Mouse (Mus musculus): ENCODE measurements at regions not wholly inside any gene's neighbourhood (a gene's known extent, or its start where the extent isn't known, plus 50 kb on each side); places are given as distances from the start of the nearest gene placed in this dataset.

GRCm38 (mm10) chr10:37375648-37376047 lies 236.9 kb upstream of the Marcks start:
- Histone ChIP-seq H3K36me3 (ENCODE audit: control insufficient read depth, insufficient read depth, low read length, poor library complexity, severe bottlenecking) (no peaks in the 10 kb centered on the region), H3K27me3 (ENCODE audit: control insufficient read depth, insufficient read depth, low read length, poor library complexity, severe bottlenecking) (no peaks in the 10 kb centered on the region), H3K4me3 (ENCODE audit: low read depth, low read length) (no peak overlapping the region), H3K4me1 (ENCODE audit: control insufficient read depth, insufficient read depth, low read length) (no peaks in the 10 kb centered on the region), H3K9me3 (replicated peaks; ENCODE audit: control insufficient read depth, insufficient read depth, low read length, poor library complexity, severe bottlenecking) (no peaks in the 10 kb centered on the region), H3K9ac (ENCODE audit: low read depth, poor library complexity, severe bottlenecking) (no peak overlapping the region), H3K27ac (ENCODE audit: insufficient read depth, low read length) (no peak overlapping the region)
- TF ChIP-seq POLR2A (IDR thresholded peaks at IDR 0.05; ENCODE audit: insufficient read depth, low read length) = no peak
- no peak for TF ChIP-seq CTCF (IDR thresholded peaks at IDR 0.05; ENCODE audit: low read depth, low read length)
- no peak for TF ChIP-seq EP300 (IDR thresholded peaks at IDR 0.05; ENCODE audit: insufficient read depth, low read depth, low read length)

- Histone ChIP-seq H3K9me3 (replicated peaks; ENCODE audit: control insufficient read depth, insufficient read depth, low read length, poor library complexity, severe bottlenecking) (no peaks in the 10 kb centered on the region), H3K27me3 (ENCODE audit: control insufficient read depth, insufficient read depth, low read length, poor library complexity, severe bottlenecking) (no peaks in the 10 kb centered on the region), H3K9ac (ENCODE audit: low read depth, poor library complexity, severe bottlenecking) (no peak overlapping the region), H3K27ac (ENCODE audit: insufficient read depth, low read length) (no peak overlapping the region), H3K4me3 (ENCODE audit: low read depth, low read length) (no peak overlapping the region), H3K4me1 (ENCODE audit: control insufficient read depth, insufficient read depth, low read length) (no peaks in the 10 kb centered on the region), H3K36me3 (ENCODE audit: control insufficient read depth, insufficient read depth, low read length, poor library complexity, severe bottlenecking) (no peaks in the 10 kb centered on the region)
- no peak for TF ChIP-seq EP300 (IDR thresholded peaks at IDR 0.05; ENCODE audit: insufficient read depth, low read depth, low read length)
- TF ChIP-seq CTCF (IDR thresholded peaks at IDR 0.05; ENCODE audit: low read depth, low read length) = no peak
- TF ChIP-seq POLR2A (IDR thresholded peaks at IDR 0.05; ENCODE audit: insufficient read depth, low read length) = no peak
Observed at GRCm38 (mm10) chr10:37368997-37369679, 230.4 kb upstream of the Marcks start.

GRCm38 (mm10) chr10:37367796-37368195 lies 229.1 kb upstream of the Marcks start:
- Histone ChIP-seq H3K36me3 (ENCODE audit: control insufficient read depth, insufficient read depth, low read length, poor library complexity, severe bottlenecking) (no peaks in the 10 kb centered on the region), H3K27ac (ENCODE audit: insufficient read depth, low read length) (no peak overlapping the region), H3K4me1 (ENCODE audit: control insufficient read depth, insufficient read depth, low read length) (no peaks in the 10 kb centered on the region), H3K9me3 (replicated peaks; ENCODE audit: control insufficient read depth, insufficient read depth, low read length, poor library complexity, severe bottlenecking) (no peaks in the 10 kb centered on the region), H3K4me3 (ENCODE audit: low read depth, low read length) (no peak overlapping the region), H3K27me3 (ENCODE audit: control insufficient read depth, insufficient read depth, low read length, poor library complexity, severe bottlenecking) (no peaks in the 10 kb centered on the region), H3K9ac (ENCODE audit: low read depth, poor library complexity, severe bottlenecking) (no peak overlapping the region)
- no peak for TF ChIP-seq CTCF (IDR thresholded peaks at IDR 0.05; ENCODE audit: low read depth, low read length)
- TF ChIP-seq POLR2A (IDR thresholded peaks at IDR 0.05; ENCODE audit: insufficient read depth, low read length) = no peak
- no peak for TF ChIP-seq EP300 (IDR thresholded peaks at IDR 0.05; ENCODE audit: insufficient read depth, low read depth, low read length)

- Histone ChIP-seq H3K36me3 (ENCODE audit: control insufficient read depth, insufficient read depth, low read length, poor library complexity, severe bottlenecking) (no peaks in the 10 kb centered on the region), H3K9me3 (replicated peaks; ENCODE audit: control insufficient read depth, insufficient read depth, low read length, poor library complexity, severe bottlenecking) (no peaks in the 10 kb centered on the region), H3K4me3 (ENCODE audit: low read depth, low read length) (no peak overlapping the region), H3K9ac (ENCODE audit: low read depth, poor library complexity, severe bottlenecking) (no peak overlapping the region), H3K4me1 (ENCODE audit: control insufficient read depth, insufficient read depth, low read length) (no peaks in the 10 kb centered on the region), H3K27me3 (ENCODE audit: control insufficient read depth, insufficient read depth, low read length, poor library complexity, severe bottlenecking) (no peaks in the 10 kb centered on the region), H3K27ac (ENCODE audit: insufficient read depth, low read length) (no peak overlapping the region)
- TF ChIP-seq POLR2A (IDR thresholded peaks at IDR 0.05; ENCODE audit: insufficient read depth, low read length) (no peak), CTCF (IDR thresholded peaks at IDR 0.05; ENCODE audit: low read depth, low read length) (no peak), EP300 (IDR thresholded peaks at IDR 0.05; ENCODE audit: insufficient read depth, low read depth, low read length) (no peak)
Observed at GRCm38 (mm10) chr10:37364506-37364905, 225.8 kb upstream of the Marcks start.

- no peaks in the 10 kb centered on the region for H3K27me3 ChIP-seq (ENCODE audit: control insufficient read depth, insufficient read depth, low read length, poor library complexity, severe bottlenecking)
- H3K4me1 ChIP-seq (ENCODE audit: control insufficient read depth, insufficient read depth, low read length) = no peaks in the 10 kb centered on the region
Observed at GRCm38 (mm10) chr10:37360985-37361384, 222.3 kb upstream of the Marcks start.

GRCm38 (mm10) chr10:37358900-37359299 lies 220.2 kb upstream of the Marcks start:
- no peak for TF ChIP-seq EP300 (IDR thresholded peaks at IDR 0.05; ENCODE audit: insufficient read depth, low read depth, low read length)
- TF ChIP-seq CTCF (IDR thresholded peaks at IDR 0.05; ENCODE audit: low read depth, low read length) = no peak
- no peak for TF ChIP-seq POLR2A (IDR thresholded peaks at IDR 0.05; ENCODE audit: insufficient read depth, low read length)
- Histone ChIP-seq H3K9ac (ENCODE audit: low read depth, poor library complexity, severe bottlenecking) (no peak overlapping the region), H3K4me3 (ENCODE audit: low read depth, low read length) (no peak overlapping the region), H3K36me3 (ENCODE audit: control insufficient read depth, insufficient read depth, low read length, poor library complexity, severe bottlenecking) (no peaks in the 10 kb centered on the region), H3K4me1 (ENCODE audit: control insufficient read depth, insufficient read depth, low read length) (no peaks in the 10 kb centered on the region), H3K27ac (ENCODE audit: insufficient read depth, low read length) (no peak overlapping the region), H3K9me3 (replicated peaks; ENCODE audit: control insufficient read depth, insufficient read depth, low read length, poor library complexity, severe bottlenecking) (no peaks in the 10 kb centered on the region), H3K27me3 (ENCODE audit: control insufficient read depth, insufficient read depth, low read length, poor library complexity, severe bottlenecking) (no peaks in the 10 kb centered on the region)

More at GRCm38 (mm10) chr10:37360985-37361384, 222.3 kb upstream of the Marcks start:
- Histone ChIP-seq H3K9me3 (replicated peaks; ENCODE audit: control insufficient read depth, insufficient read depth, low read length, poor library complexity, severe bottlenecking) (no peaks in the 10 kb centered on the region), H3K27ac (ENCODE audit: insufficient read depth, low read length) (no peak overlapping the region), H3K9ac (ENCODE audit: low read depth, poor library complexity, severe bottlenecking) (no peak overlapping the region), H3K4me3 (ENCODE audit: low read depth, low read length) (no peak overlapping the region), H3K36me3 (ENCODE audit: control insufficient read depth, insufficient read depth, low read length, poor library complexity, severe bottlenecking) (no peaks in the 10 kb centered on the region)
- TF ChIP-seq POLR2A (IDR thresholded peaks at IDR 0.05; ENCODE audit: insufficient read depth, low read length) = no peak
- no peak for TF ChIP-seq EP300 (IDR thresholded peaks at IDR 0.05; ENCODE audit: insufficient read depth, low read depth, low read length)
- TF ChIP-seq CTCF (IDR thresholded peaks at IDR 0.05; ENCODE audit: low read depth, low read length) = no peak

Measured in ES-Bruce4 (cell line).